In the genomic region with DNA sequence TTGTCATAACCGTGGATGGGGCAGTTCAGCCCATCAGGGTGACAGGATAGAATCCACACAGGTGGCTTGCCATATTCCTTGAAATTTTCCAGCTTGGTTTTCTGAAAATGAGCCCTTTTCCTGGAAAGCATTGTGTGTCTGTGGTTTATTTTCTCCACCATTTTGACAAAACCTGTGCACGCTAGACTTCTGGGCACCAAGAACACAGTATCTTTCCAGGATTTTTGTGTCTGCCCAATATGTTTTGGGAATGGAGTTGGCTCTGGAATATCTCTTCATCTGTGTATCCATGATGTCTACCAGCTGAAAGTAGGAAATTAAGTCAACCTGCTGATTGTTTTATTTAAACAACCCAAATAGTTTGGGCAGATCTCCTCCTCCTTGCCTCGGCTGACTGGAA, we compare ENCODE assay signal across 32 mouse cellular contexts.
"Had no signal": no experiment of that assay in that cellular context is flagged by ENCODE, and none has a peak within 500 bp of the region (broad histone marks: within the 10 kb centered on the region; RNA-seq: fewer than 3 reads in every experiment).

No protein-coding gene starts in this region.

- DNase-seq: left cerebral cortex, postnatal 4 days; liver; liver, embryonic 13.5 days; liver, postnatal 0 days; lung, adult 18-20 months; lung, adult 2 months; lung, embryonic 14.5 days; lung, postnatal 10 days; lung, postnatal 14 days; lung, postnatal 36 days; lung, postnatal 4 days; midbrain, embryonic 14.5 days had no signal

- ATAC-seq: liver, embryonic 12.5 days; liver, postnatal 0 days; lung, postnatal 0 days; midbrain, embryonic 13.5 days; midbrain, embryonic 15.5 days; midbrain, embryonic 16.5 days had no signal

- H3K4me2 ChIP-seq: limb, embryonic 12.5 days; limb, embryonic 13.5 days; limb, embryonic 15.5 days; liver, embryonic 11.5 days; liver, embryonic 12.5 days; liver, embryonic 13.5 days; liver, embryonic 15.5 days; lung, embryonic 14.5 days; lung, embryonic 15.5 days; midbrain, embryonic 11.5 days; midbrain, embryonic 12.5 days; midbrain, embryonic 13.5 days; midbrain, embryonic 15.5 days; neural tube, embryonic 12.5 days had no signal

- H3K4me3 ChIP-seq: limb, embryonic 10.5 days; limb, embryonic 12.5 days; limb, embryonic 13.5 days; limb, embryonic 15.5 days; liver, embryonic 12.5 days; liver, embryonic 13.5 days; liver, embryonic 15.5 days; lung, embryonic 15.5 days; megakaryocyte, embryonic 14.5 days; midbrain, embryonic 10.5 days; midbrain, embryonic 12.5 days; midbrain, embryonic 13.5 days; midbrain, embryonic 15.5 days; myocyte; neural tube, embryonic 12.5 days had no signal

- H3K36me3 ChIP-seq: limb, embryonic 10.5 days; limb, embryonic 12.5 days; limb, embryonic 13.5 days; limb, embryonic 15.5 days; liver, embryonic 12.5 days; liver, embryonic 13.5 days; liver, embryonic 15.5 days; lung, embryonic 15.5 days; midbrain, embryonic 10.5 days; midbrain, embryonic 12.5 days; midbrain, embryonic 13.5 days; midbrain, embryonic 15.5 days; neural tube, embryonic 12.5 days had no signal

- H3K27me3 ChIP-seq: limb, embryonic 12.5 days; limb, embryonic 13.5 days; limb, embryonic 15.5 days; liver, embryonic 12.5 days; liver, embryonic 13.5 days; liver, embryonic 15.5 days; lung, embryonic 15.5 days; megakaryocyte, embryonic 14.5 days; midbrain, embryonic 12.5 days; midbrain, embryonic 13.5 days; midbrain, embryonic 15.5 days; neural tube, embryonic 12.5 days had no signal

- H3K4me1 ChIP-seq: limb, embryonic 10.5 days; limb, embryonic 12.5 days; limb, embryonic 13.5 days; limb, embryonic 15.5 days; liver, embryonic 12.5 days; liver, embryonic 13.5 days; liver, embryonic 15.5 days; lung, embryonic 15.5 days; megakaryocyte, embryonic 14.5 days; midbrain, embryonic 10.5 days; midbrain, embryonic 12.5 days; midbrain, embryonic 13.5 days; midbrain, embryonic 15.5 days; neural tube, embryonic 12.5 days had no signal

- H3K27ac ChIP-seq: limb, embryonic 10.5 days; limb, embryonic 12.5 days; limb, embryonic 13.5 days; limb, embryonic 15.5 days; liver, embryonic 12.5 days; liver, embryonic 13.5 days; liver, embryonic 14.5 days; liver, embryonic 15.5 days; lung, embryonic 15.5 days; macrophage; midbrain, embryonic 10.5 days; midbrain, embryonic 12.5 days; midbrain, embryonic 13.5 days; midbrain, embryonic 15.5 days; neural tube, embryonic 12.5 days had no signal

- H3K9me3 ChIP-seq: limb, embryonic 10.5 days; limb, embryonic 12.5 days; limb, embryonic 13.5 days; limb, embryonic 15.5 days; liver, embryonic 12.5 days; liver, embryonic 13.5 days; liver, embryonic 15.5 days; lung, embryonic 15.5 days; megakaryocyte, embryonic 14.5 days; midbrain, embryonic 10.5 days; midbrain, embryonic 12.5 days; midbrain, embryonic 13.5 days; midbrain, embryonic 15.5 days; neural tube, embryonic 12.5 days had no signal

- H3K9ac ChIP-seq: limb, embryonic 12.5 days; limb, embryonic 13.5 days; limb, embryonic 15.5 days; liver, embryonic 12.5 days; liver, embryonic 13.5 days; liver, embryonic 14.5 days; liver, embryonic 15.5 days; liver, postnatal 0 days; lung, embryonic 14.5 days; lung, embryonic 15.5 days; midbrain, embryonic 12.5 days; midbrain, embryonic 13.5 days; midbrain, embryonic 15.5 days; neural tube, embryonic 12.5 days had no signal
